Mouse (Mus musculus): ENCODE data around the gene Filip1l.

DNA sequence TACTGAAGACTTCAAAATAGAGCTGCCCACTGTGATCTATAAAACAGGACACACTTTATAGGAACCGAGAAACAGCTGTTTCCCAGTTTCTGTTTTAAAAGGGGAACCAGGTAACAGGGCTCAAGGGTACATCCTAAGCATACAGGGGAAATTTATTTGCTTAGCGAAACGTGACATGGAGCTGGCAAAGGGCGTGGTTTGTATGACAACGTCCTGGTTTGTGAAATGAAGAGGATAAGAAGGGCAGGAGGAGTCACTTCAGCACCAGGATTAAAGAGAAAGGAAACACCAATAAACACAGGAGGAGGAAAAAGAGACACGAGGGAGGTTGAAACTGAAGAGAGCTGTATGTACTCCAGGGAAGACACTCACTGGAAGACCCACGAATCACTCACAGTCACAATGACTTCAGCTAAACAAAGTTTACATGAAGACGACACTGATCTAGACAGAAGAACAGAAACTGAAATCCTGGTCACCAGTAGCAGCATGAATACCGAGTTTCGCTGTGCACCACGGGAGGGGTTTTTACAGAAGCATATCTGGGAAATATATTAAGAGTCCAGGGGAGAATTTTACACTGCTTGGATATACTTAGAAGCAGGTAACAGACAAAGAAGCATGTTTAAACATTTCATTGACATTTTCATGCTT lies 16.0 kb upstream of the Filip1l start:
- TF ChIP-seq CTCF (conservative IDR thresholded peaks at IDR 0.05; ENCODE audit: insufficient read depth, insufficient read length, low read depth, low read length), result no peak
- no peak for TF ChIP-seq POLR2A (IDR thresholded peaks at IDR 0.05; ENCODE audit: low read depth, low read length)

Data from kidney, adult 2 months (tissue).